Mouse (Mus musculus): ENCODE results near the gene Plb1.

DNA sequence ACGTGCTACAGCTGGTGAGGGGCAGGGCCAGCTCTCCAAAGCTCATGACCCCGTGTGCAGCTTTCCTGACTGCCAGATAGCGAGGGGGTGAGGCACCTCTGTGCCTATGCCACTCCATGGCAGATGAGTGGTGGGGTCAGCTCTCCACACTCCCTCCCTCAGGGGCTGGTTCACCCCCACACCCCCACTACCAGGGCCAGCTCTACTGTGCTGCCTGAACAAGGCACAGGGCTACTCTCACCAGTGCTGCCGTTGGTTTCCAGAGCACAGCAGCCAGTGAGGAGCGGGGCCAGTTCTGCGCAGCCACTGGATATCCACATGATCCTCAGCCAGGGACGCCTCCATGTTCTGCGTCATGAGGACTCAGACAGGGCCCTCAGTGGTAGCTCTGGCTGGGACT is 15.0 kb upstream of the Plb1 start:
- TF ChIP-seq E2F4 (IDR thresholded peaks at IDR 0.05; ENCODE audit: insufficient replicate concordance, low read depth, low read length) (no peak), MAX (IDR thresholded peaks at IDR 0.05; ENCODE audit: low read length) (no peak), USF2 (conservative IDR thresholded peaks at IDR 0.05; ENCODE audit: low read depth, low read length) (no peak), POLR2A (IDR thresholded peaks at IDR 0.05; ENCODE audit: low read depth, low read length) (no peak), CTCF (conservative IDR thresholded peaks at IDR 0.05 in 1 of 2, IDR thresholded peaks at IDR 0.05 in 1 of 2; ENCODE audit: low read depth in 2 of 2, low read length in 2 of 2) (no peak), NRF1 (IDR thresholded peaks at IDR 0.05; ENCODE audit: low read depth, low read length) (no peak), EP300 (IDR thresholded peaks at IDR 0.05; ENCODE audit: low read length) (no peak)
